Comparison of ENCODE assay signal across 8 mouse cellular contexts in genomic region chr12:54713822-54714626, GRCm38 (mm10). TPM values are rescaled to one million over a fixed set of nuclear protein-coding genes. Genes with fewer than 3 reads are reported as not detected.
DNase-seq lines count a peak whose midpoint lies in the region; ATAC-seq and TF ChIP-seq lines count a peak whose summit lies in the region.
"Not testable (repeated sequence)": the region's sequence is repeated elsewhere in the genome, so short reads cannot be mapped to it uniquely, and the experiment has no call there.

No protein-coding gene starts in this region.

- H3K9me3 ChIP-seq in forebrain, postnatal 0 days (ENCODE audit: low read length); heart, embryonic 16.5 days (replicated peaks; ENCODE audit: control insufficient read depth, low read length); limb, embryonic 12.5 days: not testable (repeated sequence)

- not testable (repeated sequence) for H3K36me3 ChIP-seq in forebrain, postnatal 0 days (ENCODE audit: insufficient read depth); heart, embryonic 16.5 days (ENCODE audit: control insufficient read depth, insufficient read depth); limb, embryonic 12.5 days

- not testable (repeated sequence) for H3K4me3 ChIP-seq in forebrain, postnatal 0 days (ENCODE audit: low read depth, low read length); heart, embryonic 16.5 days (ENCODE audit: low read length); limb, embryonic 12.5 days (replicated peaks)

- 0% methylated on average over 2 of the region's 48 CpGs for WGBS in forebrain, postnatal 0 days
- 0% methylated on average over 4 of the region's 48 CpGs for WGBS in heart, embryonic 16.5 days
- under 1% methylated on average over 9 of the region's 48 CpGs for WGBS in limb, embryonic 12.5 days

- not testable (repeated sequence) for H3K27me3 ChIP-seq in forebrain, postnatal 0 days (ENCODE audit: insufficient read depth, low read length); heart, embryonic 16.5 days (ENCODE audit: control insufficient read depth, insufficient read depth, low read length); limb, embryonic 12.5 days

- H3K27ac ChIP-seq in forebrain, postnatal 0 days (ENCODE audit: low read depth, low read length); heart, embryonic 16.5 days (ENCODE audit: low read length); limb, embryonic 12.5 days: not testable (repeated sequence)

- H3K4me1 ChIP-seq in forebrain, postnatal 0 days (ENCODE audit: insufficient read depth); heart, embryonic 16.5 days (ENCODE audit: control insufficient read depth, insufficient read depth, low read length); limb, embryonic 12.5 days (replicated peaks): not testable (repeated sequence)

- DNase-seq in cerebellum, adult 18-20 months: peak; percentile 56
- not testable (repeated sequence) for DNase-seq in forebrain, postnatal 0 days
- DNase-seq in kidney, adult 18-20 months: peak; percentile 68
- DNase-seq in lung, postnatal 36 days: peak; percentile 65
- peak; percentile 39 for DNase-seq in ovary, postnatal 36 days (ENCODE audit: low spot score)
- DNase-seq in thymus, postnatal 36 days: peak; percentile 66 to 73

- not testable (repeated sequence) for H3K9ac ChIP-seq in forebrain, postnatal 0 days; heart, embryonic 16.5 days (ENCODE audit: low read length); limb, embryonic 12.5 days (replicated peaks)

- H3K4me2 ChIP-seq in forebrain, postnatal 0 days (ENCODE audit: low read depth); heart, embryonic 16.5 days (ENCODE audit: low read depth, low read length); limb, embryonic 12.5 days: not testable (repeated sequence)

- TF ChIP-seq CTCF in forebrain, postnatal 0 days (IDR thresholded peaks at IDR 0.05; ENCODE audit: low read depth): not testable (repeated sequence)

- peak; percentile 64 for ATAC-seq in forebrain, postnatal 0 days
- peak; percentile 42 for ATAC-seq in heart, embryonic 16.5 days (replicated peaks; ENCODE audit: extremely low read depth, insufficient read depth, low FRiP score)
- ATAC-seq in limb, embryonic 12.5 days (ENCODE audit: insufficient number of reproducible peaks, insufficient read depth, low FRiP score, low TSS enrichment, low read depth): peak; percentile 32

RNA-seq across cellular contexts. Expression of gene Eapp, which starts 18.3 kb away (rescaled TPM):
- total RNA-seq in forebrain, postnatal 0 days (2014; rRNA removed): 34.5 and 38.9 TPM in 2 replicates
- 94.9 and 105 TPM in 2 replicates for polyA plus RNA-seq in forebrain, postnatal 0 days (2015; fragmentation: Nextera tagmentation; extraction: Ambion mirVana)
- 43.3 and 45.7 TPM in 2 replicates for polyA plus RNA-seq in heart, embryonic 16.5 days (2015; fragmentation: Nextera tagmentation; extraction: Ambion mirVana)
- 63.0 and 73.3 TPM in 2 replicates for polyA plus RNA-seq in limb, embryonic 12.5 days (2016; fragmentation: Nextera tagmentation; extraction: Ambion mirVana)

RNA-seq across cellular contexts. Expression of gene Sptssa, which starts 57.7 kb away (rescaled TPM):
- total RNA-seq in forebrain, postnatal 0 days (2014; rRNA removed): 70.6 and 78.6 TPM in 2 replicates
- 206 TPM in 2 replicates for polyA plus RNA-seq in forebrain, postnatal 0 days (2015; fragmentation: Nextera tagmentation; extraction: Ambion mirVana)
- 140 and 168 TPM in 2 replicates for polyA plus RNA-seq in heart, embryonic 16.5 days (2015; fragmentation: Nextera tagmentation; extraction: Ambion mirVana)
- 200 and 201 TPM in 2 replicates for polyA plus RNA-seq in limb, embryonic 12.5 days (2016; fragmentation: Nextera tagmentation; extraction: Ambion mirVana)
